In genomic region chr5:135076931-135077505, GRCm38 (mm10) we compare ENCODE assay signal across 7 mouse cellular contexts. TPM values are rescaled to one million over a fixed set of nuclear protein-coding genes. Genes with fewer than 3 reads are reported as not detected.
DNase-seq lines count a peak whose midpoint lies in the region; ATAC-seq and TF ChIP-seq lines count a peak whose summit lies in the region.

No protein-coding gene starts in this region.

- H3K9me3 ChIP-seq in ES-E14 (ENCODE audit: control insufficient read depth, insufficient read depth, low read depth, low read length), result no peaks in the 10 kb centered on the region
- H3K9me3 ChIP-seq in forebrain, embryonic 15.5 days, result no peaks in the 10 kb centered on the region
- H3K9me3 ChIP-seq in kidney, embryonic 15.5 days (replicated peaks), result no peaks in the 10 kb centered on the region
- no peaks in the 10 kb centered on the region for H3K9me3 ChIP-seq in liver, embryonic 14.5 days (ENCODE audit: control insufficient read depth, low read length)
- H3K9me3 ChIP-seq in neural tube, embryonic 15.5 days (replicated peaks), result no peaks in the 10 kb centered on the region

- H3K27ac ChIP-seq in ES-E14 (ENCODE audit: insufficient read depth, low read depth, low read length, poor library complexity, severe bottlenecking), result no peak overlapping the region
- peak overlapping the region; percentile 97 for H3K27ac ChIP-seq in forebrain, embryonic 15.5 days (replicated peaks)
- peak overlapping the region; percentile 92 for H3K27ac ChIP-seq in kidney, embryonic 15.5 days
- H3K27ac ChIP-seq in liver, embryonic 14.5 days, result no peak overlapping the region
- peak overlapping the region; percentile 93 for H3K27ac ChIP-seq in neural tube, embryonic 15.5 days (replicated peaks)

- in situ Hi-C loops in ES-E14 (cut with MboI; ENCODE audit: low sequenced_read_pairs in 2 of 2, unreplicated experiment in 2 of 2), result no loop called here

- 8% methylated on average over 14 of the region's 14 CpGs for WGBS in forebrain, embryonic 15.5 days
- 13% methylated on average over 14 of the region's 14 CpGs for WGBS in kidney, embryonic 15.5 days
- 49% methylated on average over 14 of the region's 14 CpGs for WGBS in liver, embryonic 14.5 days (ENCODE audit: insufficient replicate concordance)
- 11% methylated on average over 14 of the region's 14 CpGs for WGBS in neural tube, embryonic 15.5 days

- H3K4me3 ChIP-seq in ES-E14 (ENCODE audit: insufficient read depth in 1 of 2, low read depth in 1 of 2, low read length in 2 of 2, poor library complexity in 1 of 2, severe bottlenecking in 1 of 2), result peak overlapping the region; percentile 71 to 74; a peak in 3 of 4 replicates
- H3K4me3 ChIP-seq in forebrain, embryonic 15.5 days, result peak overlapping the region; percentile 77
- peak overlapping the region; percentile 96 for H3K4me3 ChIP-seq in kidney, embryonic 15.5 days (replicated peaks)
- no peak overlapping the region for H3K4me3 ChIP-seq in liver, embryonic 14.5 days (ENCODE audit: insufficient read depth in 1 of 2, low read depth in 2 of 2, low read length in 2 of 2)
- H3K4me3 ChIP-seq in neural tube, embryonic 15.5 days (replicated peaks), result peak overlapping the region; percentile 92

- H3K36me3 ChIP-seq in ES-E14 (ENCODE audit: control insufficient read depth, insufficient read depth, low read length, poor library complexity, severe bottlenecking), result no peaks in the 10 kb centered on the region
- H3K36me3 ChIP-seq in forebrain, embryonic 15.5 days, result peaks cover 14% of the 10 kb centered on the region
- peaks cover 27% of the 10 kb centered on the region for H3K36me3 ChIP-seq in kidney, embryonic 15.5 days
- H3K36me3 ChIP-seq in liver, embryonic 14.5 days (replicated peaks; ENCODE audit: control insufficient read depth, insufficient read depth, low read depth), result no peaks in the 10 kb centered on the region
- H3K36me3 ChIP-seq in neural tube, embryonic 15.5 days, result peaks cover 31% of the 10 kb centered on the region

- H3K27me3 ChIP-seq in forebrain, embryonic 15.5 days, result no peaks in the 10 kb centered on the region
- H3K27me3 ChIP-seq in kidney, embryonic 15.5 days, result 0 out of 2 replicates have a peak, but pooled peaks cover 4% of the 10 kb centered on the region
- H3K27me3 ChIP-seq in liver, embryonic 14.5 days (ENCODE audit: control insufficient read depth, insufficient read depth, low read length), result no peaks in the 10 kb centered on the region
- H3K27me3 ChIP-seq in neural tube, embryonic 15.5 days (replicated peaks), result peaks cover 5% of the 10 kb centered on the region; the same call in 1 of the 2 replicates

- TF ChIP-seq CTCF in liver, embryonic 14.5 days (IDR thresholded peaks at IDR 0.05; ENCODE audit: low read depth), result no peak

- H3K4me2 ChIP-seq in forebrain, embryonic 15.5 days (replicated peaks), result peak overlapping the region; percentile 72
- peak overlapping the region; percentile 88 for H3K4me2 ChIP-seq in kidney, embryonic 15.5 days
- peak overlapping the region; percentile 73; the same call in 1 of the 2 replicates for H3K4me2 ChIP-seq in liver, embryonic 14.5 days (ENCODE audit: low read depth)
- H3K4me2 ChIP-seq in neural tube, embryonic 15.5 days, result peak overlapping the region; percentile 84

- peaks cover 0 to 31% of the 10 kb centered on the region in 2 experiments; a peak in 2 of 4 replicates for H3K4me1 ChIP-seq in ES-E14 (ENCODE audit: control insufficient read depth in 2 of 2, insufficient read depth in 2 of 2, low read length in 2 of 2, poor library complexity in 1 of 2)
- H3K4me1 ChIP-seq in forebrain, embryonic 15.5 days, result peaks cover 28% of the 10 kb centered on the region
- H3K4me1 ChIP-seq in kidney, embryonic 15.5 days, result peaks cover 37% of the 10 kb centered on the region
- peaks cover 0 to 4% of the 10 kb centered on the region in 2 experiments; a peak in 1 of 4 replicates for H3K4me1 ChIP-seq in liver, embryonic 14.5 days (replicated peaks; ENCODE audit: control insufficient read depth in 2 of 2, insufficient read depth in 2 of 2, low read length in 1 of 2)
- peaks cover 38% of the 10 kb centered on the region for H3K4me1 ChIP-seq in neural tube, embryonic 15.5 days

- TF ChIP-seq EP300 in liver, embryonic 14.5 days (IDR thresholded peaks at IDR 0.05; ENCODE audit: low read depth), result no peak

- DNase-seq in ES-E14 (ENCODE audit: low read depth, low spot score), result no peak
- peak; percentile 60 for DNase-seq in brain, embryonic 18.5 days (ENCODE audit: low read depth, low spot score)
- no peak for DNase-seq in liver, embryonic 14.5 days (ENCODE audit: low read depth in 3 of 3, low spot score in 3 of 3)
- DNase-seq in T-cell, adult 2 months (ENCODE audit: low spot score), result no peak

- H3K9ac ChIP-seq in ES-E14 (ENCODE audit: insufficient read depth, low read depth, low read length, poor library complexity, severe bottlenecking), result no peak overlapping the region; the same call in 1 of the 2 replicates
- H3K9ac ChIP-seq in forebrain, embryonic 15.5 days (replicated peaks), result peak overlapping the region; percentile 98
- H3K9ac ChIP-seq in kidney, embryonic 15.5 days, result peak overlapping the region; percentile 99
- no peak overlapping the region for H3K9ac ChIP-seq in liver, embryonic 14.5 days (replicated peaks)
- peak overlapping the region; percentile 100 for H3K9ac ChIP-seq in neural tube, embryonic 15.5 days (replicated peaks)

- ATAC-seq in forebrain, embryonic 15.5 days (replicated peaks), result peak; percentile 73
- peak; percentile 50 for ATAC-seq in kidney, embryonic 15.5 days (replicated peaks; ENCODE audit: low FRiP score)
- ATAC-seq in liver, embryonic 14.5 days (ENCODE audit: insufficient read depth), result no peak
- ATAC-seq in neural tube, embryonic 15.5 days (ENCODE audit: low FRiP score), result peak; percentile 33; the same call in 1 of the 2 replicates

TF ChIP-seq in ES-E14, 5 proteins besides CTCF, POLR2A, EP300 and RAD21:
- TF ChIP-seq MAFK (IDR thresholded peaks at IDR 0.05; ENCODE audit: insufficient read depth, low read depth, low read length), result no peak
- TF ChIP-seq ZC3H11A (IDR thresholded peaks at IDR 0.05; ENCODE audit: borderline replicate concordance, low read depth, low read length), result no peak
- no peak for TF ChIP-seq HCFC1 (IDR thresholded peaks at IDR 0.05; ENCODE audit: borderline replicate concordance, insufficient read depth, low read length)
- TF ChIP-seq ZNF384 (IDR thresholded peaks at IDR 0.05; ENCODE audit: low read depth, low read length), result no peak
- no peak for TF ChIP-seq CHD2 (IDR thresholded peaks at IDR 0.05; ENCODE audit: low read depth, low read length)

RNA-seq across cellular contexts. Expression of gene Vps37d, which starts 1.0 kb away (rescaled TPM):
- 2.0 and 3.0 TPM in 2 replicates for total RNA-seq in ES-E14 (2012; rRNA removed)
- polyA plus RNA-seq in forebrain, embryonic 15.5 days (2015; fragmentation: Nextera tagmentation; extraction: Ambion mirVana), result 35.1 and 36.3 TPM in 2 replicates
- polyA plus RNA-seq in kidney, embryonic 15.5 days (2015; fragmentation: Nextera tagmentation; extraction: Ambion mirVana), result 9.2 and 10.9 TPM in 2 replicates
- polyA plus RNA-seq in liver, embryonic 14.5 days (2012; rRNA removed), result 0.29 and 0.30 TPM in 2 replicates
- 0.06 and 0.10 TPM in 2 replicates for polyA plus RNA-seq in liver, embryonic 14.5 days (2014; fragmentation: Nextera tagmentation; extraction: Ambion mirVana)
- 30.3 and 34.0 TPM in 2 replicates for polyA plus RNA-seq in neural tube, embryonic 15.5 days (2015; fragmentation: Nextera tagmentation; extraction: Ambion mirVana)

RNA-seq across cellular contexts. Expression of gene Bud23, which starts 12.3 kb away (rescaled TPM):
- total RNA-seq in ES-E14 (2012; rRNA removed), result 110 and 112 TPM in 2 replicates
- 89.0 and 92.8 TPM in 2 replicates for polyA plus RNA-seq in forebrain, embryonic 15.5 days (2015; fragmentation: Nextera tagmentation; extraction: Ambion mirVana)
- polyA plus RNA-seq in kidney, embryonic 15.5 days (2015; fragmentation: Nextera tagmentation; extraction: Ambion mirVana), result 121 and 137 TPM in 2 replicates
- polyA plus RNA-seq in liver, embryonic 14.5 days (2012; rRNA removed), result 36.7 and 43.3 TPM in 2 replicates
- polyA plus RNA-seq in liver, embryonic 14.5 days (2014; fragmentation: Nextera tagmentation; extraction: Ambion mirVana), result 46.0 and 50.1 TPM in 2 replicates
- 75.0 and 87.9 TPM in 2 replicates for polyA plus RNA-seq in neural tube, embryonic 15.5 days (2015; fragmentation: Nextera tagmentation; extraction: Ambion mirVana)

RNA-seq across cellular contexts. Expression of gene Mlxipl, which starts 12.7 kb away (rescaled TPM):
- total RNA-seq in ES-E14 (2012; rRNA removed), result 7.6 and 11.7 TPM in 2 replicates
- polyA plus RNA-seq in forebrain, embryonic 15.5 days (2015; fragmentation: Nextera tagmentation; extraction: Ambion mirVana), result 1.1 and 1.4 TPM in 2 replicates
- polyA plus RNA-seq in kidney, embryonic 15.5 days (2015; fragmentation: Nextera tagmentation; extraction: Ambion mirVana), result 7.3 and 7.4 TPM in 2 replicates
- polyA plus RNA-seq in liver, embryonic 14.5 days (2012; rRNA removed), result 14.7 and 18.5 TPM in 2 replicates
- polyA plus RNA-seq in liver, embryonic 14.5 days (2014; fragmentation: Nextera tagmentation; extraction: Ambion mirVana), result 6.6 and 8.4 TPM in 2 replicates
- 0.79 and 0.84 TPM in 2 replicates for polyA plus RNA-seq in neural tube, embryonic 15.5 days (2015; fragmentation: Nextera tagmentation; extraction: Ambion mirVana)

RNA-seq across cellular contexts. Expression of gene Dnajc30, which starts 13.0 kb away (rescaled TPM):
- 6.2 and 8.3 TPM in 2 replicates for total RNA-seq in ES-E14 (2012; rRNA removed)
- 34.6 and 39.8 TPM in 2 replicates for polyA plus RNA-seq in forebrain, embryonic 15.5 days (2015; fragmentation: Nextera tagmentation; extraction: Ambion mirVana)
- polyA plus RNA-seq in kidney, embryonic 15.5 days (2015; fragmentation: Nextera tagmentation; extraction: Ambion mirVana), result 30.9 and 36.7 TPM in 2 replicates
- polyA plus RNA-seq in liver, embryonic 14.5 days (2012; rRNA removed), result 9.5 and 12.1 TPM in 2 replicates
- 13.3 and 14.2 TPM in 2 replicates for polyA plus RNA-seq in liver, embryonic 14.5 days (2014; fragmentation: Nextera tagmentation; extraction: Ambion mirVana)
- 40.6 and 44.5 TPM in 2 replicates for polyA plus RNA-seq in neural tube, embryonic 15.5 days (2015; fragmentation: Nextera tagmentation; extraction: Ambion mirVana)

RNA-seq across cellular contexts. Expression of gene Stx1a, which starts 53.7 kb away (rescaled TPM):
- 9.5 and 14.6 TPM in 2 replicates for total RNA-seq in ES-E14 (2012; rRNA removed)
- polyA plus RNA-seq in forebrain, embryonic 15.5 days (2015; fragmentation: Nextera tagmentation; extraction: Ambion mirVana), result 78.6 and 78.9 TPM in 2 replicates
- polyA plus RNA-seq in kidney, embryonic 15.5 days (2015; fragmentation: Nextera tagmentation; extraction: Ambion mirVana), result 12.1 and 13.8 TPM in 2 replicates
- polyA plus RNA-seq in liver, embryonic 14.5 days (2012; rRNA removed), result 2.0 and 2.3 TPM in 2 replicates
- polyA plus RNA-seq in liver, embryonic 14.5 days (2014; fragmentation: Nextera tagmentation; extraction: Ambion mirVana), result 0.72 and 0.73 TPM in 2 replicates
- 118 and 141 TPM in 2 replicates for polyA plus RNA-seq in neural tube, embryonic 15.5 days (2015; fragmentation: Nextera tagmentation; extraction: Ambion mirVana)

Comparison
In these comparisons a context has a peak if more than half of its experiments do, and no peak if none do; other contexts are left out.
1. H3K27ac ChIP-seq: peak in forebrain, embryonic 15.5 days (single experiment), kidney, embryonic 15.5 days (single experiment) and neural tube, embryonic 15.5 days (single experiment); none in ES-E14 (single experiment) and liver, embryonic 14.5 days (single experiment).
2. H3K4me3 ChIP-seq: peak in ES-E14 (2 of 2), forebrain, embryonic 15.5 days (single experiment), kidney, embryonic 15.5 days (single experiment) and neural tube, embryonic 15.5 days (single experiment); none in liver, embryonic 14.5 days (0 of 2).
3. H3K9ac ChIP-seq: peak in forebrain, embryonic 15.5 days (single experiment), kidney, embryonic 15.5 days (single experiment) and neural tube, embryonic 15.5 days (single experiment); none in ES-E14 (single experiment) and liver, embryonic 14.5 days (single experiment).
4. Peak in every context shown above with its lines, with median percentiles within 50 percentile points of each other: H3K4me2 ChIP-seq.